In genomic region chr15:56554386-56554785, GRCm38 (mm10) we compare ENCODE assay signal across 14 mouse cellular contexts.
A peak's percentile ranks its signal among the peaks of the same experiment; 100 is the strongest.
DNase-seq lines count a peak whose midpoint lies in the region; ATAC-seq and TF ChIP-seq lines count a peak whose summit lies in the region.
"Had no signal": no experiment of that assay in that cellular context is flagged by ENCODE, and none has a peak within 500 bp of the region (broad histone marks: within the 10 kb centered on the region; RNA-seq: fewer than 3 reads in every experiment).

No protein-coding gene starts in this region.

- peak; percentile 4 to 21 for DNase-seq in lung, adult 18-20 months
- DNase-seq in lung, postnatal 10 days = no peak
- peak; percentile 42 for DNase-seq in Patski (ENCODE audit: low read depth, low spot score)
- DNase-seq in adrenal gland, postnatal 25 days = peak; percentile 22
- peak; percentile 5 for DNase-seq in ovary, postnatal 14 days (ENCODE audit: low spot score)
- no peak for DNase-seq in layer of hippocampus, postnatal 10 days (ENCODE audit: low spot score in 2 of 2)
- no peak for DNase-seq in layer of hippocampus, adult 18-20 months (ENCODE audit: low spot score in 2 of 2)
- DNase-seq: cerebellum, adult 9-10 months; kidney, adult 11 months; kidney, postnatal 4 days; right cerebral cortex, postnatal 25 days; thymus, postnatal 25 days had no signal

- ATAC-seq in Patski = no peak
- ATAC-seq: midbrain, embryonic 16.5 days had no signal

- no peaks in the 10 kb centered on the region for H3K27me3 ChIP-seq in Patski
- H3K27me3 ChIP-seq: hindbrain, embryonic 12.5 days had no signal

- in situ Hi-C loops in Patski (cut with MboI; ENCODE audit: low pct_unique_long_range_greater_than_20kb) = no loop called here

- CTCF ChIA-PET in Patski (lab: Charles Lee) = no interaction called here

- POLR2A ChIA-PET in Patski (lab: Charles Lee) = no interaction called here

- no peak for TF ChIP-seq CTCF in Patski (IDR thresholded peaks at IDR 0.05)

Comparison
In these comparisons a context has a peak if more than half of its experiments do, and no peak if none do; other contexts are left out.
1. DNase-seq: peak in lung, adult 18-20 months (2 of 2), Patski (single experiment), adrenal gland, postnatal 25 days (single experiment) and ovary, postnatal 14 days (single experiment); none in lung, postnatal 10 days (single experiment), layer of hippocampus, postnatal 10 days (0 of 2) and layer of hippocampus, adult 18-20 months (0 of 2).